Mouse (Mus musculus) testis, adult 2 months (tissue): ENCODE data around the gene Caps2. TPM values are rescaled to one million over a fixed set of nuclear protein-coding genes. Genes with fewer than 3 reads are reported as not detected.
A peak's percentile ranks its signal among the peaks of the same experiment; 100 is the strongest.
"Not testable (repeated sequence)": the region's sequence is repeated elsewhere in the genome, so short reads cannot be mapped to it uniquely, and the experiment has no call there.

Source experiments
- H3K27ac ChIP-seq: fragments of 200-500 bp; 2 replicates; pipeline ENCODE4 v1.5.1; 2012; ENCODE audit warnings: low read depth, low read length; ENCODE audit not compliant: control insufficient read depth, insufficient read depth
- H3K27me3 ChIP-seq: fragments of 200-500 bp; 2 replicates; pipeline ENCODE4 v1.6.1; 2012; ENCODE audit warnings: mild to moderate bottlenecking, low read length, moderate library complexity; ENCODE audit not compliant: control insufficient read depth, insufficient read depth
- H3K36me3 ChIP-seq: fragments of 200-500 bp; 2 replicates; pipeline ENCODE4 v1.6.1; 2012; ENCODE audit warnings: mild to moderate bottlenecking, low read length; ENCODE audit not compliant: control insufficient read depth, insufficient read depth
- H3K4me1 ChIP-seq: fragments of 200-500 bp; 2 replicates; pipeline ENCODE4 v1.6.1; 2012; ENCODE audit warnings: low read length; ENCODE audit not compliant: control insufficient read depth, insufficient read depth
- H3K4me3 ChIP-seq: fragments of 200-500 bp; 2 replicates; pipeline ENCODE4 v1.5.1; 2012; ENCODE audit warnings: low read depth, mild to moderate bottlenecking, low read length, moderate library complexity, mixed read lengths; ENCODE audit not compliant: control insufficient read depth
- CTCF ChIP-seq: fragments of 200-500 bp; IDR thresholded peaks from 2 replicates; pipeline ENCODE4 v1.5.1; 2012; ENCODE audit warnings: low read depth, mild to moderate bottlenecking, inconsistent platforms, low read length, moderate library complexity; ENCODE audit not compliant: control insufficient read depth, insufficient read depth, insufficient replicate concordance
- POLR2A ChIP-seq: fragments of 200-500 bp; IDR thresholded peaks from 2 replicates; pipeline ENCODE4 v1.6.1; 2012; ENCODE audit warnings: low read depth, mild to moderate bottlenecking, inconsistent platforms, low read length, moderate library complexity; ENCODE audit not compliant: control insufficient read depth
- polyA plus RNA-seq: library from polyadenylated mRNA; depleted of rRNA; stranded (reverse); fragments of >200 nt; gene quantifications from 2 replicates; pipeline ENCODE4 v1.2.3, GENCODE M21; 2012

Gene Caps2
- polyA plus RNA-seq, 1 experiment, result 4.8 TPM

GRCm38 (mm10) chr10:112159882-112160560 lies 3.4 kb upstream of the Caps2 start, which contains the start of gene Glipr1l3:
TSS of gene Glipr1l3 (minus strand) at chr10:112160327.
- peak; percentile 57; the same call in 1 of the 2 replicates for TF ChIP-seq CTCF
- H3K27me3 ChIP-seq, H3K36me3 ChIP-seq, H3K4me1 ChIP-seq, H3K27ac ChIP-seq: not testable (repeated sequence)
- peak within 1 kb of the TSS; percentile 56 for H3K4me3 ChIP-seq

- not testable (repeated sequence) for H3K27ac ChIP-seq, H3K4me3 ChIP-seq, H3K36me3 ChIP-seq, H3K27me3 ChIP-seq, H3K4me1 ChIP-seq
Measured at GRCm38 (mm10) chr10:112177027-112177426, 13.6 kb downstream of the Caps2 start.

DNA sequence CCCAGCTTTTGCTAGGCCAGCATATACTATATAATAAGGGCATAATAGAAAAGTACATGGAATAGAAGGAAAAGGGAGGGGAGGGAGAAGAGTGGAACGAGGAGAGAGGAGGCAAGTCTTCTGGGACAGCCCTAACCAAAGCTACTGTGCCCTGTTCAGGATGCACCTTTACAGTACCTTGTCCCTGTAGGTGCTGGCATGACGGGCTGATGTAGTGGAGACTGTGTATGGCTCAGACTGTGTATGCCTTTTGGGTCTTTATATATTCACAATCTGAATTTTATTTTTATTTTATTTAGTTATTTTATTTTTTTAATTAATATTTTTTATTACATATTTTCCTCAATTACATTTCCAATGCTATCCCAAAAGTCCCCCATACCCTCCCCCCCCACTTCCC lies 30.5 kb downstream of the Caps2 start:
- not testable (repeated sequence) for H3K36me3 ChIP-seq, H3K27ac ChIP-seq, H3K4me3 ChIP-seq, H3K27me3 ChIP-seq, H3K4me1 ChIP-seq

DNA sequence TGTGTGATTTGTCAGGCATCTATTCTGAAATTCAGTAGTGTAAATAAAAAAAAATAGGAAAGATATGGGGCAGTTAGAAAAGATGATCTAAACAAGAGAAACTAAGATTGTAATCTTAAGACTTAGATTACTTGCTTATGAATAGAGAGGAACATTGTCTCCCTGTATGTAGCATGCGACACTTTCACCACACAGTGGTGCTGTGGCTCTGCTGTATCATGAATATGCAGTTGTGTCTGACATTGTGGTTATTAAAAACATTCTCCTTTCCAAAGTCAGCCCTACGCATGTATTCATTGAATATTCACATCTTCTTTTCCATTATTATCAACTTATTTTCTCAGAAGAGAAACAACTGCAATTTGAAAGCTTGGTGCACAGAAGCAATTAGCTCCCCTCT lies 40.0 kb downstream of the Caps2 start:
- no peak overlapping the region for H3K4me3 ChIP-seq
- H3K27ac ChIP-seq, result no peak overlapping the region
- H3K36me3 ChIP-seq, result no peaks in the 10 kb centered on the region
- H3K27me3 ChIP-seq, result no peaks in the 10 kb centered on the region
- no peaks in the 10 kb centered on the region for H3K4me1 ChIP-seq
- TF ChIP-seq CTCF (no peak), POLR2A (no peak)

- Histone ChIP-seq H3K36me3 (no peaks in the 10 kb centered on the region), H3K27me3 (no peaks in the 10 kb centered on the region), H3K27ac (no peak overlapping the region), H3K4me3 (no peak overlapping the region), H3K4me1 (no peaks in the 10 kb centered on the region)
- no peak for TF ChIP-seq POLR2A
- no peak for TF ChIP-seq CTCF
Measured at GRCm38 (mm10) chr10:112227073-112227472, 63.7 kb downstream of the Caps2 start.

GRCm38 (mm10) chr10:112229091-112229843 lies 65.8 kb downstream of the Caps2 start:
- not testable (repeated sequence) for H3K36me3 ChIP-seq, H3K27me3 ChIP-seq, H3K27ac ChIP-seq, H3K4me3 ChIP-seq, H3K4me1 ChIP-seq

DNA sequence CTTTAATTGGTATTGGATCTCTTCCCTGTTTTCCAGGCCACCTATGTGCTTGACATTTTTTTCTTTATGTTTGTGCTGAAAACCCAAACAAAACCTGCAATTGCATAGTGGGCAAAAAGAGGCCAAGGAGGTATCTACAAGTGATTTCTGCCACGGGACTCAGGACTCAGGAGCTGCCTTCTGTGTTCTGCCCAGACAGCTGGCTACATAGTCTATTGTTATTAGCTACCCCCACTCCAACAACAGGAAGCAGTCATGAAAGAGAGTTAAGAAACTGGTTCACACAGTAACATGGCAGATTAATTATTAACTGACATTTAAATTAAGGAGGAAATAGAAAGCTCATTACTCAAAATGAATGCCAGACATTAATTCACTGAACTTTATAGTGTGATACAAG lies 69.3 kb downstream of the Caps2 start:
- not testable (repeated sequence) for H3K4me1 ChIP-seq, H3K27ac ChIP-seq, H3K27me3 ChIP-seq, H3K36me3 ChIP-seq, H3K4me3 ChIP-seq

- H3K4me3 ChIP-seq, H3K4me1 ChIP-seq, H3K27ac ChIP-seq, H3K27me3 ChIP-seq, H3K36me3 ChIP-seq: not testable (repeated sequence)
Measured at GRCm38 (mm10) chr10:112235396-112235940, 72.0 kb downstream of the Caps2 start.
